Mouse (Mus musculus) MEL (cell line): Measurements from ENCODE around the gene Fam13a. TPM values are rescaled to one million over a fixed set of nuclear protein-coding genes. Genes with fewer than 3 reads are reported as not detected.

Experiments
- DNase-seq: peaks from one replicate; pipeline ENCODE4 v3.0.0; 2011; ENCODE audit warnings: low read depth, low spot score
- H3K27ac ChIP-seq: 2 replicates; pipeline ENCODE4 v1.5.1; 2012; ENCODE audit warnings: low read depth, mild to moderate bottlenecking, control low read depth, low read length, moderate library complexity; ENCODE audit not compliant: control insufficient read depth
- H3K27me3 ChIP-seq, 2 experiments: fragments of 150-350 bp in 1 of 2; sonication (generic) in 1 of 2; 2 replicates each; pipeline ENCODE4 v1.6.1; 2012; ENCODE audit warnings: low read length in 2 of 2, mild to moderate bottlenecking in 2 of 2, improper control_type of control experiment in 1 of 2, moderate library complexity in 1 of 2; ENCODE audit not compliant: insufficient read depth in 2 of 2, control insufficient read depth in 1 of 2
- H3K36me3 ChIP-seq, 2 experiments: 2 replicates each; pipeline ENCODE4 v1.6.1; 2012 to 2014; ENCODE audit warnings: low read length in 2 of 2, improper control_type of control experiment in 1 of 2, inconsistent platforms in 1 of 2, mild to moderate bottlenecking in 1 of 2; ENCODE audit not compliant: insufficient read depth in 2 of 2, control insufficient read depth in 1 of 2
- H3K4me1 ChIP-seq, 2 experiments: fragments of 150-350 bp in 1 of 2; sonication (generic) in 1 of 2; 2 replicates each; pipeline ENCODE4 v1.6.1; 2012; ENCODE audit warnings: low read length in 2 of 2, improper control_type of control experiment in 1 of 2, mild to moderate bottlenecking in 1 of 2; ENCODE audit not compliant: insufficient read depth in 2 of 2, control insufficient read depth in 1 of 2
- H3K4me3 ChIP-seq, 2 experiments: fragments of 150-350 bp in 1 of 2; sonication (generic) in 1 of 2; 2 replicates each; pipeline ENCODE4 v1.5.1; 2012; ENCODE audit warnings: low read depth in 2 of 2, low read length in 2 of 2, mild to moderate bottlenecking in 2 of 2, moderate library complexity in 2 of 2, control low read depth in 1 of 2, improper control_type of control experiment in 1 of 2; ENCODE audit not compliant: control insufficient read depth in 1 of 2, insufficient read depth in 1 of 2
- H3K79me2 ChIP-seq: 2 replicates; pipeline ENCODE4 v1.6.1; 2012; ENCODE audit warnings: mild to moderate bottlenecking, low read length, moderate library complexity; ENCODE audit not compliant: control insufficient read depth, poor library complexity, insufficient read depth
- H3K9ac ChIP-seq: 2 replicates; pipeline ENCODE4 v1.6.1; 2012; ENCODE audit warnings: low read depth, mild to moderate bottlenecking, control low read depth, low read length, moderate library complexity; ENCODE audit not compliant: control insufficient read depth, poor library complexity, severe bottlenecking
- H3K9me3 ChIP-seq: fragments of 150-350 bp; sonication (generic); replicated peaks from 2 replicates; pipeline ENCODE4 v1.6.1; 2012; ENCODE audit warnings: mild to moderate bottlenecking, low read length, improper control_type of control experiment, moderate library complexity; ENCODE audit not compliant: insufficient read depth
- CTCF ChIP-seq, 3 experiments: IDR thresholded peaks in 2 of 3; conservative IDR thresholded peaks in 1 of 3; 2 replicates each; pipeline ENCODE4 v1.5.1; 2011 to 2012; ENCODE audit warnings: low read length in 3 of 3, low read depth in 2 of 3, mild to moderate bottlenecking in 2 of 3, improper control_type of control experiment in 1 of 3, inconsistent platforms in 1 of 3, mixed read lengths in 1 of 3, moderate library complexity in 1 of 3; ENCODE audit not compliant: control insufficient read depth in 1 of 3, insufficient read depth in 1 of 3, poor library complexity in 1 of 3, severe bottlenecking in 1 of 3
- EP300 ChIP-seq, 2 experiments: IDR thresholded peaks; 2 replicates each; pipeline ENCODE4 v1.6.1; 2011; ENCODE audit warnings: improper control_type of control experiment in 2 of 2, low read length in 2 of 2, low read depth in 1 of 2, mild to moderate bottlenecking in 1 of 2
- GABPA ChIP-seq: IDR thresholded peaks from 2 replicates; pipeline ENCODE4 v1.6.1; 2012; ENCODE audit warnings: low read depth, mild to moderate bottlenecking, inconsistent platforms, low read length, improper control_type of control experiment, moderate library complexity
- HCFC1 ChIP-seq: IDR thresholded peaks from 2 replicates; pipeline ENCODE4 v1.6.1; 2012; ENCODE audit warnings: low read depth, mild to moderate bottlenecking, inconsistent platforms, low read length, improper control_type of control experiment, moderate library complexity
- MAFK ChIP-seq: IDR thresholded peaks from 2 replicates; pipeline ENCODE4 v1.6.1; 2011; ENCODE audit warnings: low read depth, mild to moderate bottlenecking, low read length, improper control_type of control experiment, borderline replicate concordance
- MAZ ChIP-seq: IDR thresholded peaks from 2 replicates; pipeline ENCODE4 v1.6.1; 2012; ENCODE audit warnings: low read depth, mild to moderate bottlenecking, inconsistent platforms, low read length, improper control_type of control experiment
- MEF2A ChIP-seq: IDR thresholded peaks from 2 replicates; pipeline ENCODE4 v1.6.1; 2014; ENCODE audit warnings: low read depth, mild to moderate bottlenecking, inconsistent platforms, low read length, improper control_type of control experiment; ENCODE audit not compliant: poor library complexity, insufficient replicate concordance, severe bottlenecking; ENCODE audit errors: extremely low read depth
- MXI1 ChIP-seq: IDR thresholded peaks from 2 replicates; pipeline ENCODE4 v1.6.1; 2011; ENCODE audit warnings: mild to moderate bottlenecking, low read depth, low read length, improper control_type of control experiment
- POLR2A ChIP-seq, 2 experiments: IDR thresholded peaks; 2 replicates each; pipeline ENCODE4 v1.6.1; 2011 to 2012; ENCODE audit warnings: low read length in 2 of 2, mild to moderate bottlenecking in 2 of 2, control low read depth in 1 of 2, improper control_type of control experiment in 1 of 2, low read depth in 1 of 2, moderate library complexity in 1 of 2; ENCODE audit not compliant: control insufficient read depth in 1 of 2, insufficient read depth in 1 of 2, poor library complexity in 1 of 2
- POLR2AphosphoS5 ChIP-seq: IDR thresholded peaks from 2 replicates; pipeline ENCODE4 v1.6.1; 2012; ENCODE audit warnings: low read depth, borderline replicate concordance, mild to moderate bottlenecking, inconsistent platforms, low read length, moderate library complexity, mixed read lengths
- TAL1 ChIP-seq: IDR thresholded peaks from 2 replicates; pipeline ENCODE4 v1.6.1; 2012; ENCODE audit warnings: mild to moderate bottlenecking, inconsistent platforms, low read length, moderate library complexity, mixed read lengths
- UBTF ChIP-seq: IDR thresholded peaks from 2 replicates; pipeline ENCODE4 v1.6.1; 2012; ENCODE audit warnings: low read depth, mild to moderate bottlenecking, inconsistent platforms, low read length, improper control_type of control experiment, moderate library complexity, borderline replicate concordance; ENCODE audit not compliant: insufficient read depth
- ZC3H11A ChIP-seq: IDR thresholded peaks from 2 replicates; pipeline ENCODE4 v1.6.1; 2012; ENCODE audit warnings: low read depth, mild to moderate bottlenecking, inconsistent platforms, low read length, improper control_type of control experiment
- ZMIZ1 ChIP-seq: IDR thresholded peaks from 2 replicates; pipeline ENCODE4 v1.6.1; 2012; ENCODE audit warnings: low read depth, mild to moderate bottlenecking, inconsistent platforms, low read length, improper control_type of control experiment, moderate library complexity
- ZNF384 ChIP-seq: IDR thresholded peaks from 2 replicates; pipeline ENCODE4 v1.6.1; 2012; ENCODE audit warnings: low read depth, mild to moderate bottlenecking, inconsistent platforms, low read length, improper control_type of control experiment
- polyA plus RNA-seq, 2 experiments: library from polyadenylated mRNA; stranded (reverse) in 1 of 2; unstranded in 1 of 2; fragments of >175 nt in 1 of 2; fragments of >200 nt in 1 of 2; gene quantifications; 2 replicates each; pipeline versions ENCODE4 v1.2.1 to v1.2.4; 2012; ENCODE audit warnings: low replicate concordance in 2 of 2, low read depth in 1 of 2; ENCODE audit not compliant: insufficient read length in 2 of 2, insufficient read depth in 1 of 2, missing spikeins in 1 of 2
- total RNA-seq: library from RNA; depleted of rRNA; stranded (reverse); fragments of 300-350 nt; gene quantifications from 2 replicates; pipeline ENCODE4 v1.2.3, GENCODE M21; 2012

The Fam13a gene
- total and polyA plus RNA-seq, 3 experiments = not detected

DNA sequence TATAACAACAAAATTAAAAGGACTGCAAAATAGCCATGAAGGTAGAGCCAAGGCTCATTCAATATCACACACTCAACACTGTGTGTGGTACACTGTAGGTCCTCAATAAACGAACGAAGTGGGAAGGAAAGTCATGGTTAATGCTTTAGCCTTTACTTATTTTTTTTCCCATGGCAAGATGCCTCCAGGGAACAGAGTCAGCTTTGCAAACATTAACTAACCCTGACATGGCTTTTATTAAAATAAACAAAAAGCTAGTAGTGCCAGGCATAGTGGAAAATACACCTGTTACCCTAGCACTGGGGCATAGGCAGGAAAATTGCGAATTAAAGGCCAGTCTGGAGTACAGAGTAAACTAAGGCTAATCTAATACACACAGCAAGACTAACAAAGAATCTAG lies 35.2 kb downstream of the Fam13a start:
- H3K79me2 ChIP-seq = no peaks in the 10 kb centered on the region
- TF ChIP-seq ZMIZ1 (no peak), MAZ (no peak)
- TF ChIP-seq, all 39 proteins: peak for 0
- H3K27ac ChIP-seq = no peak overlapping the region
- H3K27me3 ChIP-seq = peaks cover 0 to 3% of the 10 kb centered on the region in 2 experiments; a peak in 2 of 4 replicates
- no peaks in the 10 kb centered on the region for H3K9me3 ChIP-seq
- no peak for DNase-seq
- H3K9ac ChIP-seq = no peak overlapping the region
- no peaks in the 10 kb centered on the region for H3K4me1 ChIP-seq
- H3K4me3 ChIP-seq = no peak overlapping the region
- H3K36me3 ChIP-seq = no peaks in the 10 kb centered on the region

GRCm38 (mm10) chr6:58988706-58989105 lies 35.6 kb downstream of the Fam13a start:
- TF ChIP-seq EP300 (IDR thresholded peaks at IDR 0.05; ENCODE audit: low read depth in 1 of 2, low read length in 2 of 2) (no peak), ZC3H11A (no peak), TAL1 (no peak), CTCF (IDR thresholded peaks at IDR 0.05 in 2 of 3, conservative IDR thresholded peaks at IDR 0.05 in 1 of 3; ENCODE audit: control insufficient read depth in 1 of 3, insufficient read depth in 1 of 3, low read depth in 2 of 3, low read length in 3 of 3, poor library complexity in 1 of 3, severe bottlenecking in 1 of 3) (no peak), ZNF384 (no peak), GABPA (no peak), POLR2A (IDR thresholded peaks at IDR 0.05; ENCODE audit: control insufficient read depth in 1 of 2, insufficient read depth in 1 of 2, low read depth in 1 of 2, low read length in 2 of 2, poor library complexity in 1 of 2) (no peak), MAFK (no peak)
- Histone ChIP-seq H3K27me3 (peaks cover 0 to 3% of the 10 kb centered on the region in 2 experiments; a peak in 2 of 4 replicates), H3K36me3 (no peaks in the 10 kb centered on the region), H3K4me1 (no peaks in the 10 kb centered on the region), H3K27ac (no peak overlapping the region), H3K79me2 (no peaks in the 10 kb centered on the region), H3K4me3 (no peak overlapping the region), H3K9ac (no peak overlapping the region), H3K9me3 (no peaks in the 10 kb centered on the region)
- DNase-seq = no peak

DNA sequence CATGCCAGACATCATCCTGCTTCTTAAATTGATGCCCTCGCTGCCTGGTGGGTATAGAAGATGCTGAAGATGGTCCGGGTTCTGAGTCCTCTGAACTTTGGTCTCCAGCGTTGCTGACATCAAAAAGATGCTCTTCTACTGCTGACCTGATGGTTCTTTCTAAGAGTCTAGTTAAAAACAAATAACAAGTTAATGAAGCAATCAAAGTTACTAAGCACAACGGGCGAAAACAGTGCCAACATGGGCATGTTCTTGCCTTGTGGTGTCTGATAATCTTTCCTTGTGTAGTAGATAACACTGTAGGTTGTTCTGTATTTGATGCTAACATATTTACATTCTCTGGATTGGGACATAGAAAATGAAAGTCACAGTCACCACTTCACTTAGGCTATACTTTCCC lies 37.2 kb downstream of the Fam13a start:
- H3K27me3 ChIP-seq = peaks cover 0 to 3% of the 10 kb centered on the region in 2 experiments; a peak in 2 of 4 replicates
- no peaks in the 10 kb centered on the region for H3K4me1 ChIP-seq
- H3K79me2 ChIP-seq = no peaks in the 10 kb centered on the region
- H3K4me3 ChIP-seq = no peak overlapping the region
- DNase-seq = no peak
- no peak for TF ChIP-seq UBTF
- no peak for TF ChIP-seq MEF2A
- no peak for TF ChIP-seq POLR2AphosphoS5
- no peak for TF ChIP-seq MXI1
- no peak for TF ChIP-seq HCFC1
- H3K27ac ChIP-seq = no peak overlapping the region
- H3K36me3 ChIP-seq = no peaks in the 10 kb centered on the region
- no peak overlapping the region for H3K9ac ChIP-seq
- no peaks in the 10 kb centered on the region for H3K9me3 ChIP-seq
